Mouse (Mus musculus) cerebellum, postnatal 36 days (tissue): ENCODE measurements around the gene Hmgcs2.

Experiments used
- DNase-seq, 2 experiments: peaks; one replicate each; pipeline ENCODE4 v3.0.0; 2021 to 2022; ENCODE audit warnings: mixed read lengths in 2 of 2

Gene Hmgcs2

DNA sequence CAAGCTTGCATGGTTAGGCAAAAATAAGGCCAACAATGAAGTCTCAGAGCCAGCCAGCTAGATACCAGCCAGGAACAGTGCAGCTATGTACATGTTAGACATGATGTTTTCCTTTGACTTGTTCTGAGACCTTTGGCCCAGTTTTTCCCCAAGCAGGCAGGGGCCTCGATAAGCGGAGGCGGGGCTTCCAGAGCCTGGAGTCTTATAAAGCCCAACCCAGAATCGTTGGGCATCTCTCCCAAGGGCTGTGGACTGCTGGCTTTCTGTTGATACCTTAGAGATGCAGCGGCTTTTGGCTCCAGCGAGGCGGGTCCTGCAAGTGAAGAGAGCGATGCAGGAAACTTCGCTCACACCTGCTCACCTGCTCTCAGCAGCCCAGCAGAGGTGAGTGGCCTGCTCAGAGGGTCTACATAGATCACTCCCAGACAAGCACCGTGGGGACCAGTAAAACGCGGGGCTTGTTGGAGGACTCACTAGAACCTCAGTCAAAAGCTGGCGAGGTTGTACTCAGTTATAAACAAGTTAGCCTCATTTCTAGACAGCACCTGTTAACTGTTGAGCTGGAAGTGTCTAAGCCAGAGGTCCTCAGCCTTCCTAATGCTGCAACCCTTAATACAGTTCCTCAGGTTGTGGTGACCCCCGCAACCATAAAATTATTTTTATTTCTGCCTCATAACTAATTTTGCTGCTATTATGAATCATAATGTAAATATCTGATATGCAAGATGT lies at the start of gene Hmgcs2:
Gene Hmgcs2 (plus strand): TSS at position 232 of the 729 bp plus-strand sequence.
- no peak for DNase-seq

DNA sequence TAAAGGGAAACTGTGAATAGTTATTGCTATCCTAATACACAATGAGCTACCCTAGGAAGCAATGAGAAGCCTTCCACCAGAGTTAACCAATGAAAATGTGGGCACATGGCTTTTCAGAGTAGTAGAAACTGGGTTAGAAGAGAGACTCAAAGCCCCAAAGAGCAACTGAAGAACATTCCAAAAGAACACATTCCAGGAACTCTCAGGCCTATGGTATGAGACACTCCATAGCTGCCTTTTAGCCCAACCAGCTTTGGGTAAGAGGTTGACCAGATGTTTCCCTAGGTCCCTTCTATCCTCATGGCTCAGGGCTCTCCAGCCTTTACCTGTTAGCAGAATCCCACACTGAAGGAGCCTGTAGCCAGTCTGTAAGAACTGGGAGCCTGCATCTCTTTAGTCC lies 46.7 kb upstream of the Hmgcs2 start:
- DNase-seq = no peak

DNA sequence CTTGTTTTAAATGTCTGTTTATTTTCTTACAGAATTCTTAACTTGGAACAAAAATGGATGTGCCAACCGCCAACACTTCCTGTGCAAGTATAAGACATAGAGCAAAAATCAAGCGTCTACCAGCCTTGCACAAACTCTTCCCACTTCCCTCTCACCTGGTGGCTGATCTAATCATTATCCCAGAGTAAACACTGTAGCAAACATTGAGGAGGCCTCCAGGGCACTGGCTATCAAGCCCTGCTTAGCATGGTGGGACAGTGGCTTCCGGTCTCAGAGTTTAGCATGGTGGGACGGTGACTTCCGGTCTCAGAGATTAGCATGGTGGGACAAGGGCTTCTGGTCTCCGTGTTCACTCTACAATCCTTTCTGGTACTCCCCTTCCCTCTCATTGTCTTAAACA lies 44.0 kb upstream of the Hmgcs2 start:
- DNase-seq = no peak

DNA sequence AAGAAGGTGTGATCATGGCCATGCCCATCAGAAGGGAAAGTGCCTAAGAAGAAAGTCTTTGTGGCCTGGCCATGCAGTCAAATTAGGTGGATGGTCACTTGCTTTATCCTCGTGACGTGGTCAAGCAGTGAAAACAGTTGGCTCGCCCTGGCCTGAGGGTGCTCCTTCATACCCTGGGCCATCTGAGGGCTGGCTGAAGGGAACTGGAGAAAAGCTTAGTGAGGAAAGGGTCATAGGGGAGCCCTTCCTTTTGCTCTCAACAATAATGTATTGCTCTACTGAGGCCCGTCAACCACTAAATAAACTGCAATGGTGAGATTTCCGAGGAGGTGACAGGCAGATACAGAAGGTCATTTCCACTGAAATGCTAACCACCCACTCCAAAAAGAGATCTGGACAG lies 43.0 kb upstream of the Hmgcs2 start:
- no peak for DNase-seq

DNA sequence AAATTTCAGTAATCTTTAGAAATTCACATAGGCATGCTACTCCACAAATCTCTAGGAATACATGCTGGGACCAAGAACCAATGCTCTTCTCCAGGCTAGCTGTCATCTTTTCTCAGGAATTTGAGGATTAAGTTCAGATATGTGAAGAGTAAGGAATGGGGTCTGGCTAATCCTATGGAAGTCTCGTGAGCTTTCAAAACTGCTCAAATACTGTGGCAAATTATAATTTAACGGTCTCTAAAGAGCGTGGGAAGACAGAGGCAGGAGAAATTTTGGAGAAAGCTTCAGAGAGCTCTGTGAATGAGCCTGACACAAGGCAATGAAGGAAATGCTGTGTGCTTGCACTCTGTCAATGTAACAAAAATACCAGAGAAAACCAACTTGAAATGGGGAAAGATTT lies 42.1 kb upstream of the Hmgcs2 start:
- no peak for DNase-seq

DNA sequence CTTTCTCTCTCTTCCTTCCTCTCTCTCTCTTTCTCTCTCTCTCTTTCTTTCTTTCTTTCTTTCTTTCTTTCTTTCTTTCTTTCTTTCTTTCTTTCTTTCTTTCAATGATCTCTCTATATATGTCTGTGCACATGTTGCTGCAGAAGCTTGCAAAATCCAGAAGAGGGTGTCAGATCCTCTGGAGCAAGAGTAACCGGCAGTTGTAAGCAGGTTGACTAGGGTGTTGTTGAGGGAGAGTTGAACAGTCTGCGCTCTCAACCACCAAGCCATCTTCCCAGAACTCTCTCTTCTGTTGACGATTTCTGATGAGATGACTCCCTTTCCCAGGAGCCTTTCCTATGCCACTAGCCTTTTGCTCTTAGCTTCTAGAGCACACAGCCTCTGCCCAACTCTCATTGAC lies 38.2 kb upstream of the Hmgcs2 start:
- no peak for DNase-seq

DNA sequence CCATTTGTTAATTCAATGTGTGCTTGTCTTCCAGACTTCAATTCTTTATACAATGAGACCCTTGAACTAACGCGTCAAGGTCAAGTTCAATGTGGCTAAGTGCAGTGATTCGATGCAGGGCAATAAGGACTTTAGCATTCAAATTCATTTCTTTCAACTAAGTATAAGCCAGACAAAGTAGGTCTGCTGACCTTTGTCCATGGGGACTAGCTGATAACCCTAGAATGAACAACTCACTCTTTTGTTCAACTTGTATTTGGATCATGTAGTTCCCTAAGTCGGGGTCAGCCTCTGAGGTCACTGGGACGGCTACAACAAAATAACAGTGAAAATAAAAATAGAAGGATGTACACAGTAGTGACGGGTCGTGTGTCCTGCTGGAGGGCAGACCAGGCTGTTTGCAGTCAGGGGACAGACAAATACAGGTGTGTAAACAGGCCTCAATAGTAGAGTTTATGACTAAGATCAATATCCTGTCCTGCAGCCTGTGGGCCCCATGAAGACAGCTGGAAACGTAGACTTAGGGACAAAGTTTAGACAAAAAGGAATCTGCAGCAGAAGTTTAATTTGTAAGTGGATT lies 37.7 kb upstream of the Hmgcs2 start:
- DNase-seq = no peak

DNA sequence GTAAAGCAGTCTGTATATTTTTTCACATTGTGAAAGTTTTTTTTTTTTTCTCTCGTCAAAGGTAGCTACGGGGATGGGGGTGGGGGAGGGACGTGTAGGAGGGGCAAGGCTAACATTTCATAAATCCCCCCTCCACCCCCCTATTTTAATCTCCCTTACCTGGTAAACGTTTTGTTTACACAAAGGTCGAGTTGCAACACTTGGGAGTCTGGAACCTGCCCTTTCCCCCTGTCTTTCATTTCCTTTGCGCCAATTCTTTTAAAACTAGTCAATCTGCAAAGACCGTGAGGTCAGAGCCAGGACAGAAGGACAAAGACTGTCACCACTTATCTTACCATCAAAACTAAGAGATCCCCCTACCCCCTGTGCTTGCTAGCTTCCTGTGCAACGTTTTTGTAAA lies 34.3 kb upstream of the Hmgcs2 start:
- no peak for DNase-seq

DNA sequence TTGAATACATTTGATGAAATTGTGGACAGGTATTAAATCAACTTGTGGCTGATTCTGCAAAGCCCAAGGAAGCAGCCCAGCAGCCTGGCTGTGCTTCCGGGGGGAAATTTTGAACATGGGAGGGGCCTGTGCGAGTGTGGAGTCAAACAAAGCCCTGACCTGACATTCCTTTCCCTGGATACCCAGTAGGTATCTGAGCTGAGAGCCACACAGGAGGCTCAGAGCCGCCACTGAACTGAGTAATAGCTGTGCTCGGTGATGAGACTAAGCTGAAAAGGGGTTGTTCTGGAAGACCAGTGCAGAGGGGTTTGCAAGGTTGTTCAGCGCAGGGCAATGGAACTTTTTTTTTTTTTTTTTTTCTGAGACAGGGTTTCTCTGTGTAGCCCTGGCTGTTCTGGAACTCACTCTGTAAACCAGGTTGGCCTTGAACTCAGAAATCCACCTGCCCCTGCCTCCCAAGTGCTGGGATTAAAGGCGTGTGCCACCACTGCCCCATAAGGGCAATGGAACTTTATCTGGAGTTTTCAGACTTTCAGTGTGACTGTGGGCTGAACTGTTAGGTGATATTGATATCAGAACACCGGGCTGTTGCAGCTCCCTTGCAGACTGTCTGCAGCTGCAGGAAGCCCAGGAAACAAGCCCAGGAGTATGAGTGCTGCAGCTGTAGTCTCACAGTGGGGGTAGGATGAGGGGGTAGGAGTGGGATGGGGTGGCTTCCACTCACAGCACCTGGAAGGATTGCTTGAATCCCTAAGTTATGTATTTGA lies 33.1 kb upstream of the Hmgcs2 start:
- no peak for DNase-seq

DNA sequence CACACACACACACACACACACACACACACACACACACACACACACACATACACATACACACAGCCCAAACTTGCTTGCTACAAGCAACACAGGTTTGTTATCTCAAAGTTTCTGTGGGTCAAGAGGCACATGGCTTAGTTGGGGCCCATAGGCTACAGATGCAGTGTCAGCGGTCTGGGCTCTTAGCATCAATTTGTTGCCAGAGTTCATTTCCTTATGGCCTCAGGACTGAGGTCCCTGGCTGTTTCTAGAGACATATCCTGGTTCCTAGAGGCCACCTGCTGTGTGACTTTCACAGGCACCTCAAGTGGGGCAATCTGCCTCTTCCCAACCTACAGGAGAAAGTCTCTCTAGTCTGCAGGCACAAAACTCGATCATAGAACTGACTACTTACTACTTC lies 30.9 kb upstream of the Hmgcs2 start:
- DNase-seq = no peak

DNA sequence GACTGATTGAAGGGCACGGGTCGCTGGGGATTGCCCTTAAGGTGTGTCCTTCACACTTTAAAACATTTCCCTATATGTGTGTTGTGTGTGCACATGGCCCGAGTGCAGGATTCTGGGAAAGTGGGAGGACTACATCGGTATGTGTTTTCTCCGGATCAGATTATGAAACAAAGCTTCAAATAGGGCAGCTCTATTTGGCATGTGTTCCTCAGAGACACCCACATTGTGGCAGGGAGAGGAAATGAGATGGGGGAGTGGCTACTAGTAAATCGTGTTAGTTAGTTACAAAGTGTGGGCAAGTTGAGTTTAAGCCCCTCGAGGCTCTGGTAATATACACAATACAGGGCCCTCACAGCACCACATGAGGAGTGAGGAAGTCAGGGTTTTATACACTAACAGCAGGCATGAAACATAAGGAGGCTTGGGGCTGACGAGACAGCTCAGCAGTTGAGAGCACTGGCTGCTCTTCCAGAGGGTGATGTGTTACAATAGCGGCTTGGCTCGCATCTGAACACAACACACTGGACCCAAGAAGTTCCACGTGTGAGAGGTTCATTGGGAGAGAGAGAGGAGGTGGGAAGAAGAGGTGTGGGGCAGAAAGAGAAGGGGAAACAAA lies 30.3 kb upstream of the Hmgcs2 start:
- DNase-seq = no peak

DNA sequence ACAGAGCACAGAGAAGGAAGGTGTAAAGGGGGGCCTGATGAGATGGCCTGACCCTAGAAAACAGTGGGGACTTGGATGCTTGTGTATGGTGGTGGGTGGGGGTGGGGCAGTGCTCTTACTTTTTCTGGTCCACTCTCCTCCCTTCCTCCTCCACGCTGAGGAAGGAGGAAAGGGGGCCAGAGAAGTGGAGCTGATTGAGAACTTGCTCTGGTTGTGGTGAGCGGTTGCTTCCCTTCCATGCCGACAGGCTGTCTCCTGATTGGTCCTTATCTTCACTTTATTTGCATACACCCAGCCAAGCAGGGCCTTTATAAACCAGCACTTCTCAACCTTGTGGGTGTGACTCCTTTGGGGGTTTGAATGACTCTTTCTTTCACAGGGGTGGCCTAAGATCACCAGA lies 26.2 kb upstream of the Hmgcs2 start:
- DNase-seq = no peak

DNA sequence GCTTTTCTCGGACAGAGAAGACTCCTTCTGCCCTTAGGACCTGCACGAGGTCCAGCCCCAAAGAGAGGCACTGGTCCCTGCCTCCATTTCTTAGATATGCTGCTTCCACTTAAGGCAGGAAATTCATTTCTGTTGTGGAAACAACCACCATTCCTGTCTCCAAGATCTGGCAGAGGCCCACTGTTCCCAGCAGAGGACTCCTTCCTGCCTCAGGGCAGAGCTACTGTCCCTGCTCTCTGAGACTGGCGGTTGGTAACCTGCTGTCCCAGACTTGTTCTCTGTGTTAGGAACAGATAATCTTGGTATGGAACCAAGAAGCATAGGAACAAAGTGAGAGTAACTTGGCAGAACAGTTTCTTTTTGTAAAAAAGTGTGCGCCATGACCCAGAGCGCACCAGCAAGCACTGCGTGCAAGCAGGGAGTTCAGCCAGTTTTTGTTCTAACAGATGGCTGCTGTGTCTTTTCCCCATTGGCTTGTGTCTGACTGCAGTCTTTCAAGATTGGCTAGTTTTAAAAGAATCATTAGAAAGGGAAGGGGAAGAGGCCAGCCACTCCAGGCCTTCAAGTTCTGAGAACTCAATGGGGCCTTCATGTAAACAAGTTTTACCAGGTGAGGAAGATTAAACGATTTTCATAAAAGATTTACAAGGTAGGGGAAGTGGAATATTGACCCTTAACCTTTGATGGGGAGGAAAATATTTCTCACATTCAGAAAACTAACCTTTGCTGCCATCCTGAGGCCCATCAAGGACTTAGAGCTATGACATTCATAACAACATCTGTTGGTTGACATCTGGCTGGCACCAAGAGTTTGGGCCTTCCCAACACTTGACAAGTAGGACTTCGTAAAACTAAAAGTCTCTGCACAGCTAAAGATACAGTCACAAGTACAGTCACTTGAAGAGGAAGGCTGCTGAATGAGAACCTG lies 25.3 kb upstream of the Hmgcs2 start:
- peak in 1 of 2 experiments; percentile 2 for DNase-seq

DNA sequence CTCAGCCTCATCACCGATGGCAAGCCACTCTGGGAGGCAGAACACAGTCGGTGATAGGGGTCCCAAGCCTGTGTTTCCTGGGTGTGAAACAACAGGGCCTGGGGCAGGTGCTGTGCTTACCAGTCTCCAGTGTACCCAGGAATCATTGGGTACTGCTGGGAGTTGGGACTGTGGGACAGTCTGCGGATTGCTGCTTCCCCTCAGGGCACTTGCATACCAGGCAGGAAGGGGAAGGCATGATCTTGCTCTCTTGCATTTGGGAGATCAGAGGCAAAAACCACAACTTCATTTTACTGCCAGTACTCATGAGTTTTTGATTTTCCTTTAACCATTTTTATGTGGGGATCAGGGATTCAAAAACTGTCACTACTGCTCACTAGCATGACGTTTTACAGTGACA lies 21.5 kb upstream of the Hmgcs2 start:
- no peak for DNase-seq

DNA sequence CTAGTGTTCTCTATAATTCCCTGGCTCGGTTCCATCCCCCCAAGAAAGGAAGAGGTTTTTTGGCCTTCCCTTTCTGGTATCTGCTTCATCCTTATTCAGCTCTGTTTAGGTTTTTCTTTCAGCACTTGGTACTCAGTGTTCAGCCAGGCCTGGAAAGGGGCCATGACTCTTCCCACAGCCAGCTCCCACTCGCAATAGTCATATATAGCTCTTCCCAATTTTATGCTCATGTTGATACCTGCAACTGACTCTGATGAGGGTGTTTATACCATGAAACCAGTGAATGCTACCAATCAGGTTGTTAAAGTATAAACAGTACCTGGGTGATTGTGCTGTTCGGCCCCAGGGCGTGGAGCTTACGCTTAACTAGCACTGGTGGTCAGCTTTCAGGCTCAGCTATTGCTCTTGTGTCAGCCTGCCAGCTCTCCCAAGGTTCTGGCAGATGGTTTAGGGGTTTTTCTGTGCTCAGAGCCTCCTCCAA lies 20.9 kb upstream of the Hmgcs2 start:
- peak; percentile 16 to 37 for DNase-seq

DNA sequence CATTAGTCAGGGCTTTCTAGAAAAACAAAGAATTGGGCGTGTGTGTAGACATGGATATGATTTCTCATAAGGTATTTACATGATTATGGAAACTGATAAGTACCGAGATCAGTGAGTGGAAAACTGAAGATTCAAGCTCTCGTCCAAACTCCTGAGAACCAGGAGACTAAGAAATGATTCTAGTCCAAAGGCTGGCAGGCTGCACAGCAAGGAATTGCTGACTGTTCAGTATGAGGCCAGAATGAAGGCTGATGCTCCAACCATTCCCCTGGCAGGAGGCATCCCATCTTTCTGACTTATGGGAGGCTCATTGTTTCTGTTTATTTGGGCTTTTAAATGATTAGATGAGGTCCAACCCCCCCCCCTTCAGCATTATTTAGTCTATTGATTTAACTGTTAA lies 19.7 kb upstream of the Hmgcs2 start:
- no peak for DNase-seq

DNA sequence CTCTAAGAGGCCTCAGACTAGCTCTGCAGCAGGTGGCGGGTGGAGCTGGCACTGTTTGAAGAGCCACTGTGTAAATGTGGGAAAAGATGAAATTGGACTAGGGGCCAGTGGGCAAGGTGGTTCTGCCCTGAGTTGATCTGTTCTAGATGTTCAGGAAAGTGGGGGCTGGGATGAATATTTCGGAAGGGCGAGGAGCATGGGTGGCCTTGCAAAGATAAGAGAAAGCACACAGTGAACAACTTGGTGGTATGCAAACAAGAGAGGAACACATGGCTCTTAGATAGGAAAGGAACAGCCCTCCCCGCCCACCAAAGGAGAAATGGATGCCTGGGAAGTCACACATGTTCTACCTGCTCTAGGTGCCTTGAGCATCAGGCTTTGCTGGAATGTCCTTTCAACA lies 18.8 kb upstream of the Hmgcs2 start:
- DNase-seq = no peak

DNA sequence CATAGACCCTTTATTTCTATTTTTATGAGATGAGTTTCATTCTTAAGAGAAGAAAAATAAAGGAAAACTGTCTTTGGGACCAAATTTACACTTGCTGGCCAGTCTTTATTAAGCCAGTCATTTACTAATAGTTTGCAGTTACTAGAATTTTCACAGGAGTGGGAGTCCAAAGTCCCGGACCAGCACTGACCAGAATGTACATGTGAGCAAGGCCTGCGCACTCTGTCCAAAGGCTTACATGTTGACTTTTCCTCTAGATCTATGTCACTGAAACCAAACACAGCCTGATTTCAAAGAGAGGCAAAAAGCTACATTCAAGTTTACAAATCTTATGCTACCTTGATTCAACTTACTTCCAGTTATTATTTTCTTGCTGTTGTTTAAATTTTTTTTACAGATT lies 18.1 kb upstream of the Hmgcs2 start:
- DNase-seq = no peak

DNA sequence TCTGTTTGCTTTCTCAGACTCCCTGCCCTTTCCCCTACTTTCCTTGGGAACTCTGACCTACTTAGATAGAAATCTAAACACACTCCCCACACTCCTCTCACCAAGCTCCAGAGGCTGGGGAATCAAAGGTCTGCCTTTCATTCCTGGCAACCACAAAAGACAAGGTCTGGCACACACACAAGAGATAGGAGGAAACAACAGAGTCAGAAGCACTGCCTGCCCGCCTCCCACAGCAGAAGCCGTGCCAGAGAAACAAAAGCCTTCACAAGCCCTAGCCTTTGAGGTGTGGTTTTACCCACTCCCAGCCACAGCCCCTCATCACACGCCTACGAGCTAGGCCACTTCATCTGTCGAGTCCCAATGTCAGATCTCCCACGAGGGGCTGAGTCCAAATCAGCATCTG lies 13.0 kb upstream of the Hmgcs2 start:
- DNase-seq = no peak

DNA sequence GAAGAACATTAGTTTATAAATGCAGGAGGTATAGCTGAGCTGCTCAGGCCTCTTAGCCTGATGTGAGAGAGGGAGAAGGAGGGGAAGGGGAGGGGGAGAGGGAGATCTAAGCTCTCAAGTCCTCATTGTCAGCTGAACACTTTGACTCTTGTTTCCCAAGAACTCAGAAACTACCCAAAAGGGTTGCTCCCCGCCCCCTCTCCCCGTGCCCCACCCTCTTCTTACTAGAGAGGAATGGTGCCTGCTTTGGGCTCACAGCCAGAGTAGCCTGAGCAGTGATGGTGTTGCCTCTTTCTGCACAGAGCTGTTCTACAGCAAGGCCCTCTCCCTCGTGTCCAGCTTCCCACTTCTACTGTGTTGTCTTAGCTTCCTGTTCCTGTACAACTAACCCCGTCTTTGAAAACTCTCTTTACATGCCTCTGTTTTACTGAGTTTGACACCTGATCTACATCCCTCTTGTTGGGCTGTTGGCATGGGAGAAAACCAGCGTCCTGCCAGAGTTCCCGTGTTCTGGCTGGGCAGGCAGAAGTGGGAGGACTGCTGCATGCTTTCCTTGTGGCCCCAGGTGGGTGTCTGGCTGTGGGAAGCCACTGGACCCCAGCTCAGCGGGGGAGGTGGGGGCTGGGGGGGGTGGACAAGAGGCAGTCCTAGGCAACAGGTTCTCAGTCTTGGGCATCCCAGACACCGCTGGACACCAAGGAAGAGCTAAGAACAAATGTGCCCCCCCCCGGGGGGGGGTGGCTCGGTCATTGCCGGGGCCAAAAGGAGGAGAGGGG lies 6.4 kb upstream of the Hmgcs2 start:
- DNase-seq = no peak

DNA sequence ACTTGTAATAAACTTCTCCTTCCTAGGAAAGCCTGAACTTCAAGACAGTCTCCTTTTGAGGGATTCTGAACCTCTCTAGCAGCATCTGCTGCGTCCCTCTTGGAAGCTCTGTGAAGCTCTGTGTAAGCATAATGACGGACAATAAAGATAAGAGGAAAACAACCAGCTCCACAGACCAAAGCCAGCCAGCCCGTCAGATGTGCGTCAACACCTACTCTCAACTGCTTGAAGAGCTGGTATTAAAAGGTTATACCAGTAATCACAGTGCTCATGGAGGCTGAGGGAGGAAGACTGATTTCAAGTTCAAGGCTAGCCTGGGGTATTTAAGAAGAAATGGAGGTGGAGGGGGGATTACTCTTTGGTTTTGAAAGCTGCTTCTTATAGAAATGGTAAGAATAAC lies 553 bp upstream of the Hmgcs2 start:
- no peak for DNase-seq
